Mouse (Mus musculus) ovary, postnatal 14 days (tissue): Measurements from ENCODE around the gene Flnc.
"Not testable (repeated sequence)": the region's sequence is repeated elsewhere in the genome, so short reads cannot be mapped to it uniquely, and the experiment has no call there.

Experiments
- DNase-seq: peaks from one replicate; pipeline ENCODE4 v3.0.0; 2022; ENCODE audit warnings: low spot score

The Flnc gene

DNA sequence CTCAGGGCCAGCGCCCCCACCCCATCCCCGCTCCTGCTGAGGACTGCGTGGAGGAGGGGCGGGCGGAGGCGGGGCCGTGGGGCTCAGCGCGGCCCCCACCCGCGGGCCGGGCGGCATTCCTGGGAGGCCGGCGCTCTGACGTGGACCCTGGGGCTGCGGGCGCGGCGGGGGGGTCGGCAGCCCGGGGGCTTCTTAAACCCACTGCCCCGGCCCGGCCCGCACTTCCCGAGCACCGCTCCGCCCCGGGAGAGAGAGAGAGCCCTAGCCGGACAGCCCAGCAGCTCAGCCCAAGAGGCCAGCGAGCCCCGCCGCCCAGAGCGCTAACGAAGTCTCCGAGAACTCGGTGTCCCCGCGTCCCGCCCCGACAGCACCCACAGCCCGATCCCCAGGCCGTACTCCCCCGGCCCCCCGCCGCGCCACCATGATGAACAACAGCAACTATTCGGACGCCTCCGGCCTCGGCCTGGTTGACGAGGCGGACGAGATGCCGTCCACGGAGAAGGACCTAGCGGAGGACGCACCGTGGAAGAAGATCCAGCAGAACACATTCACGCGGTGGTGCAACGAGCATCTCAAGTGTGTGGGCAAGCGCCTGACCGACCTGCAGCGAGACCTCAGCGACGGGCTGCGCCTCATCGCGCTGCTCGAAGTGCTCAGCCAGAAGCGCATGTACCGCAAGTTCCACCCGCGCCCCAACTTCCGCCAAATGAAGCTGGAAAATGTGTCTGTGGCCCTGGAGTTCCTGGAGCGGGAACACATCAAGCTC, at the start of gene Flnc:
Gene Flnc, plus strand, starts transcription at position 219 of the 766 bp plus-strand sequence.
- peak; percentile 35 for DNase-seq

GRCm38 (mm10) chr6:29388052-29388518, 45.0 kb upstream of the Flnc start, which contains the start of gene Opn1sw:
Gene Opn1sw (minus strand): TSS chr6:29388468.
- peak; percentile 13 for DNase-seq

DNA sequence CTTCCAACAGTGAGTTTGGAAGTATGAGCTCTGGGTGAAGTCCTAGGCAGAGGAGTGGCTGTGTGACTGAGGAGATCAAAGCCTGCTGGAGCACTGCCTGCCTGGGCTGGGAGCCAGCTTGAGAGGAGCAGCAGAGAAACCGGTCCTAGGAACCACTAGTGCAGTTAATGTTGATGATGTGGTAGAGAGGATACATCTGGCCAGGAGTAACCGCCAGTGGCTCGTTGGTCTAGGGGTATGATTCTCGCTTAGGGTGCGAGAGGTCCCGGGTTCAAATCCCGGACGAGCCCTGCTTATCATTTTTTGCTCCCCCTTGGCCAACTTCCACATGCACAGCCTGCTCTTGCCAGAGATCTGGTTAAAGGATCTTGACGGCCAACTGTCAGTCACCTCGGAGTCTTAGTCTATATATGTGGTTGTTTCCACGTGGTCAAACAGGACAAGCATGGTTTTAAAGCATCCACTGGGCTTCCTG, 44.4 kb upstream of the Flnc start:
- peak; percentile 95 for DNase-seq

DNA sequence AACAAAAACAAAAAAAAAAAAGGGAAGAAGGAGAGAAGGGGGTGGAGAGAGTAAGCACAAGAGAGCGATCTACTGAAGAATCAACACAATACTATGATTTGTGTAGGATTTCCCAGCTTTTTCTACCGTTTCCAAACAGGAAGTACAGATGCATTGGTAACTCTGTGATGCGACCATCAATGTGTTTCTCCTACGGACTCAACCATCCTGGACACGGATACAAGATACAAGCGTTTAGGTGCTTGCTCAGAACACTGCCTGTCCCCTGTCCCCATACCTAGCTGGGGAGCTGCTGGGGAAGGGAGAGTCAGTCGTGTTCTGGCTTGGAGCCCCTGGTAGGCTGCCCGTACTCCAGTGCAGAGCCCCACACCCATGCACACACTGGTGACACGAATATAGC, 43.6 kb upstream of the Flnc start:
- no peak for DNase-seq

GRCm38 (mm10) chr6:29390500-29390899, 42.6 kb upstream of the Flnc start:
- not testable (repeated sequence) for DNase-seq

DNA sequence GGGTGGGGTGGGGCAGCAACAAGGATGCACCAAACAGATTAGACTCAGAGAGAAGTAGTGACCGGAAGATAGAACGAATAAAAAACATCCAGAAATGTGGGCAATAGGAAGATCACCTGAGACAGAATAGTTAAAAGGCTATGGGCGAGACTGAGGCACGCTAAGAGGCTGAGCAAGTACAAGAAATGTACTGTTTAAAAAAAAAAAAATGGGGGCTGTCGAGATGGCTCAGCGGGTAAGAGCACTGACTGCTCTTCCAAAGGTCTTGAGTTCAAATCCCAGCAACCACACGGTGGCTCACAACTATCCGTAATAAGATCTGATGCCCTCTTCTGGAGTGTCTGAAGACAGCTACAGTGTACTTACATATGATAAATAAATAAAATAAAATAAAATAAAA, 41.8 kb upstream of the Flnc start:
- DNase-seq: not testable (repeated sequence)

- no peak for DNase-seq
These were observed 41.3 kb upstream of the Flnc start for GRCm38 (mm10) chr6:29391802-29392201.

DNA sequence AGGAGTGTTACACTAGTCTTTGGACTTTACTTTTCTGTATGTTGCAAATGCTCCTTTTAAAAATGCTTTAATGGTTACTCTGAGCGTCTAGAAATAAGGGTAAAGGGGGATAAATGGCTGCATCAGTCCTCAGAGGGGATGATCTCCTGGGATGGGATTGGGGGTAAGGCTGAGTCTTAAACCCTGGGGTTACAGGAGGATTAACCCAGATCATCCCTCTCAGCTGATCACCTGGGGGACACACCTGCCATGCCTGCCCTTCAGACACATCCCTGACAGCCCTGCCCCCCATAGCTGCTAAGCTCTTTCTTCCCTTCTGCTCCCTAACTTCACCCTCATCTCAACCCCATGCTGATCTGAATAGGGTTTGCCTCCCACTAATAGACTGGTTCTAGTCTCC, 38.8 kb upstream of the Flnc start:
- DNase-seq: no peak

DNA sequence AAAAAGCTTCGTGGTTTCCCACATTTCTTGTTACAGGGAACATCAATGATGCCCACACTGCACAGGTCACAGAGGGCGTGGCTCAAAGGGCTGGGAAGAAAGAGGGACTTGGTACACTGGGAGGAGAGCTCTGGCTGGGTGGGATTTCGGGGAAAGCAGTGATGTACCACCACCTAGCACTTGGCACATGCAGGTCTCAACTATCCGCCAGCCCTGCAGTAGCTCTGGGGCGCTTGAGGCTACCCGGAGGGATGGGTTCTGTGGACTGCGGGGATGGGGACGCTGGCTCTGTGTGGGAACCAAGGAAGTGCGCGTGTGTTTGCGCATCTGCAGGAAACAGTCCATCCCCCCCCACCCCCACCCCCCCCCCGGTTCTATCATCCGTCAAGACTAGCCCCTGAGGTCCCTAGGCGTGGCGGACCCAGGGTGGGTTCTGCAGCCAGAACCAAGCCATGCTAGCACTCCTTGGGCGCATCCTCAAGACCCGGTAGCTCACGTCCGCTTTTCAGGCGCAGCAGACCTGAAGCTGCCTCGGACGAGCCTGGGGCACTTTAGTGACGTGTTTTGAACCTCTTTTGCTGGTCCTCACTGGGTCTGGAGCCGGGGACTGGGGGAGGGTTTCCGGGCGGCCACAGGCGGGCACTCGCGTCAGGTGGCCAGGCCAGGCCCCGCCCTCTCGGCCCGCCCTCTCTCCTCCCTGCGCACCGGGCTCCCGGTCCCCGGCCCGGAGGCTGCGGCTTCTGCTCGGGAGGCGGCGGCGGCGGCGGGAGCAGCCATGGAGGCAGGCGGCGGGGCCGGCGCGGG, 36.9 kb upstream of the Flnc start, which contains the start of gene Ccdc136:
Gene Ccdc136, plus strand, starts transcription at position 400 of the 804 bp plus-strand sequence.
- DNase-seq: peak; percentile 65

DNA sequence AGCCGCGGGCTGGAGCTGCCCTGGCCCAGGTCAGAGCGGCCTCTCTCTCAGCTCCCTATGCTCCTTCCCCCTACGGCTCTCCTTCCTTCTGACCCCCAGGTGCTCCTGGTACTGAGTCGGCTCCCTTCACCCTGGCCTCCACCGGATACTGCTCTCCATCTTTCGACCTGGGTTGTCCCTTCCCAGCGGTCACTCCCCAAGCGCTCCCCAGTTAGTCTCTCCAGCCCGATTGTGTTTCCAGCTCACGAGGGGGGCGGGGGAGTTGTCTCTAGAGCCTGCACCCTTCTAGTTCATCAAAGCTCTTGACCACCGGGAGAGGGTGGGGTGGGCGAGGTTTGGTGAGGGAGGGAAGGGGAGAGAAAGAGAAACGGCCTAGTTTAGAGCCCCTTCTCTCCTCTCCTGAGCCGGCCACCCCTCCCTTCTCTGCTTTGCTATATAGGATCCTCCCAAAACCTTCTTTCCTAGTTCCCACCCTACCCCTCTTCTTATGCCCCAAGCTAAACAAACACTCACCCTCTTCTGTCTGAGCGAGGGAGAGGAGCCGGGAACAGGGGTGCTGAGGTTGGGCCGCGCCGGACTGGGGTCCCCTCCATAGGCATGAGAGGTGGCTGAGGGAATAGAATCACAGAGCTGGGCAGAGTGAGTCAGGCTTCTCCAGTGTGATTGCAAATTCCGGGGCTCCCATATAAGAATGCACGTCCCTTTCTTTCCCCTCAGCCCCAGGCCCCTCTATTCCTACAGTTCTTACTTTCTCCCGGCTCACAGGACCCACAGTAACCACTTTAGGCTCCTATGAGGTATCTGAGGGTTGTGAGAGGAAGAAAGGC, 36.1 kb upstream of the Flnc start:
- peak; percentile 14 for DNase-seq

DNA sequence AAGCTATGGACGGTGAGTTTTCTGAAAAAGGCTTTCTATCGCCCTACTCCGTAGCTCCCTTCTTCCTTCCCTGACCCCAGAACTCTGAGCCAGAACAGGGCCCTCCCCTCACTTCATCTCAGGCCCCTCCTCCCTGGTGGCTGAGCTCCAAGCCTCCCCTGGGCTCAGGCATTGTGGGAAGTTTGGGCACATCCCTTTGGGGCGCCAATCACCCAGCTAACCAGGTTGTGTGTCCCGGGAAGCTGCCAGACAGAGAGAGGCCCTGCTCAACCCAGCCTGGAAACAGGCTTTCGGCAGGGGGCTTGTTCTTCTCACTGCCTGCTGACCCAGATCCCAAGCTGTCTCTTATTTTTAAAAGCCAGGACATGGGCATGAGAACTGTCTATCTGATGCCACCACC, 35.5 kb upstream of the Flnc start:
- DNase-seq: no peak

DNA sequence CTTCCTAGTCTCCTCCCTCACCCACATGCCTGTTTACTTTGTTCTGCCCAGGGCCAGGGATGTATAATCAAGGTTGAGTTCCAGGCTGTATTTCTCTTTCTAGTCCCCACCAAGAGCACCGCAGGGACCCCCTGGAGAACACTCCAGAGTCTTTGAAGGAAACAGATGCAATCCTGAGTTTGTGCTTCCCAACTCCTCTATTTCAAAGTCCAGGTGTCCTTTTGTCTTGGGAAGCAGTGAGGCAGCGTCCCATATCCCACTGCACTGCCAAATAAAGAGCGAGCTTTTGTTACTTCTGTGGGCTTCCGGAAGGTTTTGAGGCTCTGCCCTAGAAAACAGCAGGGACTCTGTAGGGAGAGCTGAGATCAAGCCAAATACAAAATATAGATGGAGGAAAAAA, 33.2 kb upstream of the Flnc start:
- DNase-seq: no peak

- DNase-seq: peak; percentile 31
These were observed 30.2 kb upstream of the Flnc start for GRCm38 (mm10) chr6:29402693-29403342.

DNA sequence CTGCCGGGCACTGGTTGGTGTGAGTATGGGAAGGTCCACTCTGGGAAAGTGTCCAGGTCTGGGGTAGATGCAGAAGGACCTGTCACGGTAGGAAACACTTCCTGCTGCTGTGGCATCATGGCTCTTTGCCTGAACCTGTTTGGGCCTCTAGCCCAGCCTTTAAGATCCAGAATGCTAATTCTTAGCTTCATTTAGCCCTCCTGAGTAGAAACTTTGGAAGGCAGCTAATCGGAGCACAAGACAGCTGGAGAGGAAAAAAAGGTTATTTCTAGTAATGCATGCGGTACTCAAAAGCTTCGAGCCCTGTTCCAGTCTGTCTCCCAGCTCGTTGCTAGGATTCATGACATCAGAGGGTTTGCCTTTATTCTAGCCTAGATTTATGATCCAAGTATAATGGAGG, 26.6 kb upstream of the Flnc start:
- DNase-seq: no peak

GRCm38 (mm10) chr6:29415446-29415845, 17.6 kb upstream of the Flnc start:
- no peak for DNase-seq

GRCm38 (mm10) chr6:29420596-29420995, 12.5 kb upstream of the Flnc start:
- DNase-seq: no peak

- no peak for DNase-seq
These were observed 7.9 kb upstream of the Flnc start for GRCm38 (mm10) chr6:29425118-29425517.

DNA sequence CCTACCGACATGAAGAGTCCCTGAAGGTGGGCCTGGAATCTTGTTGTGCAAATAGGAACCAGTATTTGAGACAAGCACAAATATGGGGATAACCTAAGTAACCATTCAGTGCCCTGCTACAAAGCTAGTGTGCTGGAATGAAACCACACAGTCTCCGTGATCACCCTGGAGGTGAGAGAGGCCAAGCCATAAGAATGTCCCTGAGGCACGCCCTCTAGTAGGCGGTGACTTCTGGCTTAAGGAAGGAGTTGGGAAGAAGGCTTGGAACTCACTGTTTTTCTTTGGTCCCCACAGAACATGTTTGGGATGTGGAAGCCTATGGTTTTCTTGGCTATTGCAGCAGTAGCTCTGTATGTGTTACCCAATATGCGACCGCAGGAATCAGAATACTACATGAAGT, 6.7 kb upstream of the Flnc start:
- DNase-seq: no peak

- no peak for DNase-seq
These were observed 4.9 kb upstream of the Flnc start for GRCm38 (mm10) chr6:29428171-29428570.

- DNase-seq: no peak
These were observed 2.2 kb upstream of the Flnc start for GRCm38 (mm10) chr6:29430681-29431420.

DNA sequence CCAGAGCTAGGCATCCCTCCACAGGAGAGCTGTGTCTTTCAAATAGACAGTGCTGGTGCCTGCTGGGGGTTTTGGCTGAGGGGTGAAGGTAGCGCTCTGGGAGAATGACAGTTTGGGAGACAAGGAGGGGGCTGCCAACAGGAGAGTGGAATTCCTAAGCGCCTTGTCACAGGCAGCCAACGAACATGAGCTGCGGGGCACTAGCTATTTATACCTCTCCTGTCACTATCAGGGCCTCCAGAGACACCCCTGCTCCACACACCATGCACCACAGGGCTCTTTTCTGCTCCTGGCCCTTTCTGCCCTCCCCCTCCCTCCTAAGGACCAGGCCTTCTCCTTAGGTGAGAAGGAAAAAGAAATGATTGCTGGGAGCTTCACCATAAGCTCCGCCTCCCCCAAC, 1.6 kb upstream of the Flnc start:
- DNase-seq: no peak
